Mouse (Mus musculus): ENCODE data around the gene Aldoc.

DNA sequence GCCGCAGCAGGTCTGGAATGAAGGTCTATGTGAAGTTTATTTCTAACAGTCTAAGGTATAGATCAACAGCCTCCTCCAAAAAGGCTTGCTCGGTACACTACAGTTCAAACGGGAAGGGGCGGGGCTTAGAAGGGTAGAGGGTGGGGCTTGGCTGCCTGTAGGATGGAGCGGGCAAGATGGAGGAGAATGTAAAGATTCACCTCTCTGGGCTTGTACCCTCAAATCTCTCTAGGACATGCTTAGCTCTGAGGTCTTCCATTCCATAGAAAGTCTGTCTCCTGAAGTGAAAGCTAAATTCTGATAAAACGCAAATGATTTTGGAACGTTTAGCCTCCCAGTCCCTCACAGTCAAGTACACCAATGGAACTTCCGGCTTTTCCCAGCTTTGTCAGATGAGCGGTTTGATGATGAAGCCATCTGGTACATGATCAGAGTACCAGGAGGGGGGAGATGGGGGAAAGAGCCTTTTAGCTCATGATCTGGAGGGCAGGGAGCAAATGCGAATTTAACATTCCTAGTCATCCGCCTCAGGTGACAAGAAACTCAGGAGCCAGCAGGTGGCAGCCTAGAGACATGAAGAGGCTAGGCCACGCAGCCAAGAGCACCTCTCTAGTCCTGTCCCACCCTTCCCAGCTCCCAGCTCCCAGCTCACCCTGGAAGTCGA, 37.5 kb downstream of the Aldoc start:
- TF ChIP-seq ZC3H11A (IDR thresholded peaks at IDR 0.05; ENCODE audit: borderline replicate concordance, low read depth, low read length), result peak; percentile 61; the same call in 1 of the 2 replicates
- no peak for TF ChIP-seq HCFC1 (IDR thresholded peaks at IDR 0.05; ENCODE audit: borderline replicate concordance, insufficient read depth, low read length)

All from ES-E14 (cell line).